Comparison of ENCODE assay signal across 9 mouse cellular contexts in the genomic region with DNA sequence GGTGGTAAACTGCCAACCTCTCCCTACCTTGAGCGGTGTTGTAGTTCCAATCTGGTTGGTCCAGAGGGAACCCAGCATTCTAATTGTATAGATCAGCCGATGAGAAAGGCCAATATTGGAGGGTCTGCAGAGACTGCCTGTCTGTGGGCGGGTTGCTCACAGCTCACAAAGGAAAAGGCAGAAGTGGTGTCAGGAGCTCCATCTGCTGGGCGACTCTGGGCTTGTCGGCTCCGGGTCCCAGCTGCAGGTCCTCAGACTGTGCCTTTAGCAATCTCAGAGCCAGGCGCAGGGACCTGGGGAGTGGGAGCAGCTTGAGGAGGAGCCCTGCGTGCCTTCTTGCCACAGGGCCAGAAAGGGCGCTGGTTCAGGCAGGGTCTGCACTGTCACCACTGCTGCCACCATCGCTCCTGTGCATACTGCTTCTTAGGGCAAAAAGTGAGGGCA. TPM values are rescaled to one million over a fixed set of nuclear protein-coding genes. Genes with fewer than 3 reads are reported as not detected.
A peak's percentile ranks its signal among the peaks of the same experiment; 100 is the strongest.
DNase-seq lines count a peak whose midpoint lies in the region; ATAC-seq and TF ChIP-seq lines count a peak whose summit lies in the region.
"Had no signal": no experiment of that assay in that cellular context is flagged by ENCODE, and none has a peak within 500 bp of the region (broad histone marks: within the 10 kb centered on the region; RNA-seq: fewer than 3 reads in every experiment).

No protein-coding gene starts in this region.

- no peak for ATAC-seq in megakaryocyte, adult 5-6 weeks (ENCODE audit: poor library complexity, severe bottlenecking)
- ATAC-seq in forebrain, embryonic 14.5 days = peak; percentile 83
- ATAC-seq in midbrain, postnatal 0 days (ENCODE audit: low FRiP score) = 0 out of 2 replicates have a peak, but pooled peaks have one; percentile 13

- H3K4me1 ChIP-seq in megakaryocyte, embryonic 14.5 days = peaks cover 4% of the 10 kb centered on the region; the same call in 1 of the 2 replicates
- H3K4me1 ChIP-seq in forebrain, embryonic 14.5 days (ENCODE audit: control insufficient read depth, insufficient read depth, low read length) = no peaks in the 10 kb centered on the region
- no peaks in the 10 kb centered on the region for H3K4me1 ChIP-seq in midbrain, postnatal 0 days (ENCODE audit: insufficient read depth, low read length)

- H3K4me3 ChIP-seq in megakaryocyte, embryonic 14.5 days (replicated peaks) = peak overlapping the region; percentile 75
- no peak overlapping the region for H3K4me3 ChIP-seq in forebrain, embryonic 14.5 days (ENCODE audit: low read depth, low read length)
- H3K4me3 ChIP-seq in midbrain, postnatal 0 days (ENCODE audit: low read depth, low read length) = no peak overlapping the region

- WGBS in forebrain, embryonic 14.5 days = 35% methylated on average over 10 of the region's 10 CpGs
- 42% methylated on average over 10 of the region's 10 CpGs for WGBS in midbrain, postnatal 0 days

- peak; percentile 15 to 54 for DNase-seq in adrenal gland, adult (ENCODE audit: inconsistent age in 2 of 2, low spot score in 1 of 2)
- DNase-seq in adrenal gland, adult 8-10 months = no peak
- peak; percentile 81 for DNase-seq in forebrain, embryonic 14.5 days (ENCODE audit: low spot score)
- peak; percentile 37 to 51 for DNase-seq in layer of hippocampus, adult 18-20 months (ENCODE audit: low spot score in 2 of 2)
- peak; percentile 76 for DNase-seq in midbrain, postnatal 0 days (ENCODE audit: low spot score)
- DNase-seq in c-Kit-positive CD71-positive TER-119-positive erythroid progenitor cells, embryonic 14.5 days (ENCODE audit: low spot score) = no peak

- H3K4me2 ChIP-seq in forebrain, embryonic 14.5 days (ENCODE audit: low read length) = no peak overlapping the region
- H3K4me2 ChIP-seq in midbrain, postnatal 0 days (ENCODE audit: low read depth, low read length, poor library complexity, severe bottlenecking) = no peak overlapping the region

- H3K27ac ChIP-seq in forebrain, embryonic 14.5 days (ENCODE audit: low read depth, low read length) = no peak overlapping the region
- no peak overlapping the region for H3K27ac ChIP-seq in midbrain, postnatal 0 days (ENCODE audit: low read depth, low read length)

- peak; percentile 76 for TF ChIP-seq CTCF in midbrain, postnatal 0 days (IDR thresholded peaks at IDR 0.05)

- H3K9me3 ChIP-seq in megakaryocyte, embryonic 14.5 days = no peaks in the 10 kb centered on the region
- H3K9me3 ChIP-seq in forebrain, embryonic 14.5 days (replicated peaks; ENCODE audit: control insufficient read depth, low read length) = no peaks in the 10 kb centered on the region
- no peaks in the 10 kb centered on the region for H3K9me3 ChIP-seq in midbrain, postnatal 0 days (ENCODE audit: low read length)

- H3K27me3 ChIP-seq in megakaryocyte, embryonic 14.5 days (replicated peaks) = peaks cover 2% of the 10 kb centered on the region
- H3K27me3 ChIP-seq in forebrain, embryonic 14.5 days (replicated peaks; ENCODE audit: control insufficient read depth, insufficient read depth, low read length) = no peaks in the 10 kb centered on the region
- H3K27me3 ChIP-seq in midbrain, postnatal 0 days (ENCODE audit: insufficient read depth, low read length) = no peaks in the 10 kb centered on the region

- H3K9ac ChIP-seq in forebrain, embryonic 14.5 days (ENCODE audit: low read length) = no peak overlapping the region; the same call in 1 of the 2 replicates
- H3K9ac ChIP-seq in midbrain, postnatal 0 days (replicated peaks; ENCODE audit: low read length, poor library complexity, severe bottlenecking) = no peak overlapping the region

- no peaks in the 10 kb centered on the region for H3K36me3 ChIP-seq in megakaryocyte, embryonic 14.5 days (replicated peaks; ENCODE audit: low read length)
- no peaks in the 10 kb centered on the region for H3K36me3 ChIP-seq in forebrain, embryonic 14.5 days (ENCODE audit: control insufficient read depth, insufficient read depth, low read length)
- H3K36me3 ChIP-seq in midbrain, postnatal 0 days (ENCODE audit: insufficient read depth, low read length) = no peaks in the 10 kb centered on the region

RNA-seq across cellular contexts. Expression of a gene that starts 7.6 kb away (rescaled TPM):
- under 1 TPM; 0.42 to 0.65 (median 0.46) TPM for total RNA-seq in adrenal gland, adult 8-10 months (2022)
- 0.16 TPM in 1 of 2 replicates, not detected in the other for polyA plus RNA-seq in megakaryocyte, embryonic 14.5 days (2012; ENCODE audit: insufficient read depth, low replicate concordance)
- not detected in 2 replicates for total RNA-seq in megakaryocyte, adult 5-6 weeks (2015)
- 0.08 and 0.11 TPM in 2 replicates for total RNA-seq in megakaryocyte, adult 5-6 weeks (2017)
- 0.27 TPM in 1 of 2 replicates, not detected in the other for polyA plus RNA-seq in forebrain, embryonic 14.5 days (2014; fragmentation: Nextera tagmentation; extraction: Ambion mirVana)
- total RNA-seq in layer of hippocampus, adult 18-20 months (2021) = under 1 TPM; 0.74 to 0.97 TPM
- total RNA-seq in midbrain, postnatal 0 days (2014; rRNA removed) = 0.11 and 0.24 TPM in 2 replicates
- polyA plus RNA-seq in midbrain, postnatal 0 days (2015; fragmentation: Nextera tagmentation; extraction: Ambion mirVana) = 0.20 TPM in 1 of 2 replicates, not detected in the other
- polyA plus RNA-seq: liver, embryonic 16.5 days had no signal

RNA-seq across cellular contexts. Expression of a gene that starts 10.3 kb away (rescaled TPM):
- under 1 TPM; 0.42 to 0.65 (median 0.46) TPM for total RNA-seq in adrenal gland, adult 8-10 months (2022)
- polyA plus RNA-seq in megakaryocyte, embryonic 14.5 days (2012; ENCODE audit: insufficient read depth, low replicate concordance) = 0.16 TPM in 1 of 2 replicates, not detected in the other
- total RNA-seq in megakaryocyte, adult 5-6 weeks (2015) = not detected in 2 replicates
- 0.08 and 0.11 TPM in 2 replicates for total RNA-seq in megakaryocyte, adult 5-6 weeks (2017)
- 0.27 TPM in 1 of 2 replicates, not detected in the other for polyA plus RNA-seq in forebrain, embryonic 14.5 days (2014; fragmentation: Nextera tagmentation; extraction: Ambion mirVana)
- under 1 TPM; 0.74 to 0.97 TPM for total RNA-seq in layer of hippocampus, adult 18-20 months (2021)
- 0.11 and 0.24 TPM in 2 replicates for total RNA-seq in midbrain, postnatal 0 days (2014; rRNA removed)
- polyA plus RNA-seq in midbrain, postnatal 0 days (2015; fragmentation: Nextera tagmentation; extraction: Ambion mirVana) = 0.20 TPM in 1 of 2 replicates, not detected in the other
- polyA plus RNA-seq: liver, embryonic 16.5 days had no signal

RNA-seq across cellular contexts. Expression of a gene that starts 44.0 kb away (rescaled TPM):
- total RNA-seq in adrenal gland, adult 8-10 months (2022) = not detected
- not detected in 2 replicates for polyA plus RNA-seq in megakaryocyte, embryonic 14.5 days (2012; ENCODE audit: insufficient read depth, low replicate concordance)
- not detected in 2 replicates for total RNA-seq in megakaryocyte, adult 5-6 weeks (2015)
- not detected in 2 replicates for total RNA-seq in megakaryocyte, adult 5-6 weeks (2017)
- polyA plus RNA-seq in forebrain, embryonic 14.5 days (2014; fragmentation: Nextera tagmentation; extraction: Ambion mirVana) = 0.33 TPM in 1 of 2 replicates, not detected in the other
- not detected for total RNA-seq in layer of hippocampus, adult 18-20 months (2021)
- 1.4 and 1.7 TPM in 2 replicates for total RNA-seq in midbrain, postnatal 0 days (2014; rRNA removed)
- 2.1 and 2.9 TPM in 2 replicates for polyA plus RNA-seq in midbrain, postnatal 0 days (2015; fragmentation: Nextera tagmentation; extraction: Ambion mirVana)
- polyA plus RNA-seq: liver, embryonic 16.5 days had no signal

RNA-seq across cellular contexts. Expression of a gene that starts 46.1 kb away (rescaled TPM):
- total RNA-seq in adrenal gland, adult 8-10 months (2022) = not detected
- not detected in 2 replicates for polyA plus RNA-seq in megakaryocyte, embryonic 14.5 days (2012; ENCODE audit: insufficient read depth, low replicate concordance)
- total RNA-seq in megakaryocyte, adult 5-6 weeks (2015) = not detected in 2 replicates
- not detected in 2 replicates for total RNA-seq in megakaryocyte, adult 5-6 weeks (2017)
- polyA plus RNA-seq in forebrain, embryonic 14.5 days (2014; fragmentation: Nextera tagmentation; extraction: Ambion mirVana) = not detected in 2 replicates
- not detected for total RNA-seq in layer of hippocampus, adult 18-20 months (2021)
- not detected in 2 replicates for total RNA-seq in midbrain, postnatal 0 days (2014; rRNA removed)
- 0.71 and 0.72 TPM in 2 replicates for polyA plus RNA-seq in midbrain, postnatal 0 days (2015; fragmentation: Nextera tagmentation; extraction: Ambion mirVana)
- polyA plus RNA-seq: liver, embryonic 16.5 days had no signal

Comparison
In these comparisons a context has a peak if more than half of its experiments do, and no peak if none do; other contexts are left out.
1. DNase-seq: peak in adrenal gland, adult (2 of 2), forebrain, embryonic 14.5 days (single experiment), layer of hippocampus, adult 18-20 months (2 of 2) and midbrain, postnatal 0 days (single experiment); none in adrenal gland, adult 8-10 months (single experiment) and c-Kit-positive CD71-positive TER-119-positive erythroid progenitor cells, embryonic 14.5 days (single experiment).